Mouse (Mus musculus): ENCODE measurements around the gene Ackr1.

DNA sequence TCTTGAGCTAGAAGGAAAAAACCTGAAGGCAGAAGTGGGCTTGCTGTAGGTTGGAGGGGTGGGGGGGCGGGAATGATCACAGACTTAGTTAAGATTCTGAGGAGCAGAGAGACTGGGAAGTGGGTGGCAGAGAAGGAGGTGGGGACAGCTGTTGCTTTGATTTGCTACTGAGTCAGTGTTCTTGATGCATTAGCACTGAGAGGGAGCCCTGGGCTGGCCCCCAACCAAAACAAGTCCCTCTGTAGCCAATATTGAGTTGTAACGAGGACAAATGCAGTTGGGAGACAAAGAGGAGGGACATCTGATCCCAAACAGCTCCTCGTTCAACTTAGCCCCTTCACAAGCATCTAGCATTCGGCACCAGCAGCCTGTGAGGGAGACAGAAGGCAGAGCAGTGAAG is 24.2 kb upstream of the Ackr1 start:
- TF ChIP-seq CTCF (IDR thresholded peaks at IDR 0.05; ENCODE audit: borderline replicate concordance, insufficient read depth, low read depth, low read length): no peak
- TF ChIP-seq POLR2A (IDR thresholded peaks at IDR 0.05; ENCODE audit: borderline replicate concordance, insufficient read depth, low read length): no peak
